Mouse (Mus musculus) thymus, postnatal 0 days (tissue): ENCODE results near the gene Lpin2. TPM values are rescaled to one million over a fixed set of nuclear protein-coding genes. Genes with fewer than 3 reads are reported as not detected.

ENCODE experiments used
- DNase-seq: peaks from one replicate; pipeline ENCODE4 v3.0.0-alpha.2; 2015; ENCODE audit warnings: low spot score
- polyA plus RNA-seq: library from polyadenylated mRNA; unstranded; fragments of >200 nt; fragmentation: Nextera tagmentation; extraction: Ambion mirVana; gene quantifications from 2 replicates; pipeline ENCODE4 v1.2.1, GENCODE M21; 2015

Lpin2 gene
- polyA plus RNA-seq = 18.2 and 19.8 TPM in 2 replicates

- DNase-seq = peak; percentile 58
These were observed at the start of gene Lpin2 for GRCm38 (mm10) chr17:71182211-71182721. Lpin2 (plus strand) TSS chr17:71182560.

- DNase-seq = no peak
These were observed 49.4 kb upstream of the Lpin2 start for GRCm38 (mm10) chr17:71132856-71133439.

- DNase-seq = no peak
These were observed 47.9 kb upstream of the Lpin2 start for GRCm38 (mm10) chr17:71134441-71134955.

- no peak for DNase-seq
These were observed 47.3 kb upstream of the Lpin2 start for GRCm38 (mm10) chr17:71135108-71135507.

GRCm38 (mm10) chr17:71135866-71136265 lies 46.5 kb upstream of the Lpin2 start:
- DNase-seq = no peak

GRCm38 (mm10) chr17:71136384-71137333 lies 45.7 kb upstream of the Lpin2 start:
- DNase-seq = no peak

GRCm38 (mm10) chr17:71137334-71137721 lies 45.0 kb upstream of the Lpin2 start:
- DNase-seq = no peak

GRCm38 (mm10) chr17:71142068-71142467 lies 40.3 kb upstream of the Lpin2 start:
- DNase-seq = no peak

- no peak for DNase-seq
These were observed 39.2 kb upstream of the Lpin2 start for GRCm38 (mm10) chr17:71143155-71143554.

- DNase-seq = no peak
These were observed 37.8 kb upstream of the Lpin2 start for GRCm38 (mm10) chr17:71144322-71145116.

- no peak for DNase-seq
These were observed 37.0 kb upstream of the Lpin2 start for GRCm38 (mm10) chr17:71145248-71145961.

- no peak for DNase-seq
These were observed 29.0 kb upstream of the Lpin2 start for GRCm38 (mm10) chr17:71153356-71153755.

GRCm38 (mm10) chr17:71155271-71155670 lies 27.1 kb upstream of the Lpin2 start:
- DNase-seq = no peak

GRCm38 (mm10) chr17:71159152-71159567 lies 23.2 kb upstream of the Lpin2 start:
- no peak for DNase-seq

- no peak for DNase-seq
These were observed 22.6 kb upstream of the Lpin2 start for GRCm38 (mm10) chr17:71159720-71160119.

GRCm38 (mm10) chr17:71160244-71160995 lies 21.9 kb upstream of the Lpin2 start:
- no peak for DNase-seq

- DNase-seq = no peak
These were observed 17.4 kb upstream of the Lpin2 start for GRCm38 (mm10) chr17:71164991-71165390.

GRCm38 (mm10) chr17:71168205-71168815 lies 14.1 kb upstream of the Lpin2 start:
- DNase-seq = no peak

- DNase-seq = no peak
These were observed 13.5 kb upstream of the Lpin2 start for GRCm38 (mm10) chr17:71168846-71169245.
